Mouse (Mus musculus) olfactory bulb, adult 2 months (tissue): ENCODE data around the gene Nell1.
"Not testable (repeated sequence)": the region's sequence is repeated elsewhere in the genome, so short reads cannot be mapped to it uniquely, and the experiment has no call there.

Source experiments
- CTCF ChIP-seq: fragments of 200-500 bp; IDR thresholded peaks from 2 replicates; pipeline ENCODE4 v1.5.1; 2012; ENCODE audit warnings: low read depth, mild to moderate bottlenecking, low read length, moderate library complexity; ENCODE audit not compliant: insufficient read depth
- POLR2A ChIP-seq: fragments of 200-500 bp; IDR thresholded peaks from 2 replicates; pipeline ENCODE4 v1.6.1; 2012; ENCODE audit warnings: mild to moderate bottlenecking, low read depth, low read length, moderate library complexity; ENCODE audit not compliant: insufficient read depth

- not testable (repeated sequence) for TF ChIP-seq CTCF, POLR2A
Measured at GRCm38 (mm10) chr7:49933386-49934115, 41.1 kb upstream of the Nell1 start.
